Mouse (Mus musculus): ENCODE results near the gene Vav3. TPM values are rescaled to one million over a fixed set of nuclear protein-coding genes. Genes with fewer than 3 reads are reported as not detected.

Gene Vav3
- polyA plus RNA-seq, 1 experiment from 2014 or later: 16.3 TPM

DNA sequence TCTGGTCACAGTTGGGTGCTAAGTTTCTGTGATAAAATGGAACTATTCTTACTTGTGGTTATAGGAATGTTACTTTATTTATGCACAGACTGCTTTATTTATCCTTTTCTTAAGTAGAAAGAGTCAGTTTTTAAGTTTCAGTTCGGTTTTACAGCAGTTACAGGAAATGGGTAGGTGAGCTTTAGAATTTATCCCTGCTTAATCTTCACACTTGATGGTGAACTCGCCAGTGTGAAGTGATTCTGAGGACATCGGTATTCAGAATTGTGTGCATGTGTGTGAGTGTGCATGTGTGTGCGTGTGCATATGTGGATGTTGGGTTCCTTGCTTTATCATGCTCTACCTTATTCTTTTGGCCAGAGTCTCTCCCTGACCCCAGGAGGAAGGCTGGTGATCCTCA is 32.2 kb downstream of the Vav3 start:
- H3K4me2 ChIP-seq (replicated peaks; ENCODE audit: low read depth, low read length): no peak overlapping the region
- WGBS: 85% methylated on average over 4 of the region's 4 CpGs
- no peak overlapping the region for H3K9ac ChIP-seq (replicated peaks; ENCODE audit: low read depth, low read length)
- no peaks in the 10 kb centered on the region for H3K9me3 ChIP-seq (ENCODE audit: control insufficient read depth, low read depth, low read length)
- no peaks in the 10 kb centered on the region for H3K36me3 ChIP-seq (ENCODE audit: control insufficient read depth, insufficient read depth, low read length)
- H3K4me3 ChIP-seq (ENCODE audit: low read depth, low read length): no peak overlapping the region
- no peak for ATAC-seq (ENCODE audit: insufficient number of reproducible peaks, insufficient read depth, low FRiP score, low read depth)
- H3K27ac ChIP-seq (ENCODE audit: low read length): no peak overlapping the region
- H3K4me1 ChIP-seq (ENCODE audit: control insufficient read depth, insufficient read depth, low read length): no peaks in the 10 kb centered on the region
- no peaks in the 10 kb centered on the region for H3K27me3 ChIP-seq (ENCODE audit: control insufficient read depth, insufficient read depth, low read length)

DNA sequence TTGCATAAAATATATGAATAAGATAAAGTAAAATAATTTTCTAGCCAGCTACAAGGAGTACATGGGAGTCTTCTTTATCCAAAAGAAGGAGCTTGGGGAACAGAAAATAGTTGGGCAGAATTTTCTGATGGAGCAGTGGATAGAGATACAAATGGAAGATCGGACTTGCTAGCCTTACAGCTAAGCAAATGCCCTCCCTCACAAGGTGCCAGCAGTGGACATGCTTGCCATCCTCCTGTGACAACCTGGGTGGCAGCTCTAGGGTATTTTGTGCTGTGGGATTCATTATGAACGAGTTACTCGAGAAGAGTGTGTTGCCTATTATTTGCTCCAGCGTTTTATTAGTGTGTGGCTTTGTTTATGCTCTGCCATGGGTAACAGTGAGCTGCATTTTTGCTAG is 37.8 kb downstream of the Vav3 start:
- Histone ChIP-seq H3K9me3 (ENCODE audit: control insufficient read depth, low read depth, low read length) (no peaks in the 10 kb centered on the region), H3K4me1 (ENCODE audit: control insufficient read depth, insufficient read depth, low read length) (no peaks in the 10 kb centered on the region), H3K4me2 (replicated peaks; ENCODE audit: low read depth, low read length) (no peak overlapping the region), H3K9ac (replicated peaks; ENCODE audit: low read depth, low read length) (no peak overlapping the region), H3K27me3 (ENCODE audit: control insufficient read depth, insufficient read depth, low read length) (no peaks in the 10 kb centered on the region), H3K4me3 (ENCODE audit: low read depth, low read length) (no peak overlapping the region), H3K27ac (ENCODE audit: low read length) (no peak overlapping the region), H3K36me3 (ENCODE audit: control insufficient read depth, insufficient read depth, low read length) (no peaks in the 10 kb centered on the region)
- ATAC-seq (ENCODE audit: insufficient number of reproducible peaks, insufficient read depth, low FRiP score, low read depth): no peak
- 76% methylated on average over 4 of the region's 4 CpGs for WGBS

DNA sequence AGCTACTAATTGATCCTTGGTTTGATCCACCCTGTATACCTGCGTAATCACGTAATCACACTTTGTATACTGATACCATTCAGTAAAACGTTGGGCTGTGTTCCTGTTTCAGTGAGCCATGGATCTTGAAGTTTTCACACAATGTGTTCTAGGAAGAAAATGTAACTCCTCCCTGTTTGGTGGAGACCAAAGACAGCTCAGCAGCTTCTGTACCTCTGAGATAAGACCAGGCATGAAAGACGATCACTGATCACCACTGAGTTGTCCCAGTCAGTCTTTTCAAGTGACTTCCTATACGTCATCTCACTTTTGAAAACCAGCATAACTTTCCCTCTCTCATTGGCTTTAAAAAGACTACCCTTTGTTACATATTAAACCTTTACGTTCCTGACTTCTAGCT is 38.2 kb downstream of the Vav3 start:
- Histone ChIP-seq H3K9ac (replicated peaks; ENCODE audit: low read depth, low read length) (no peak overlapping the region), H3K4me2 (replicated peaks; ENCODE audit: low read depth, low read length) (no peak overlapping the region), H3K36me3 (ENCODE audit: control insufficient read depth, insufficient read depth, low read length) (no peaks in the 10 kb centered on the region), H3K4me3 (ENCODE audit: low read depth, low read length) (no peak overlapping the region), H3K27ac (ENCODE audit: low read length) (no peak overlapping the region), H3K9me3 (ENCODE audit: control insufficient read depth, low read depth, low read length) (no peaks in the 10 kb centered on the region), H3K27me3 (ENCODE audit: control insufficient read depth, insufficient read depth, low read length) (no peaks in the 10 kb centered on the region), H3K4me1 (ENCODE audit: control insufficient read depth, insufficient read depth, low read length) (no peaks in the 10 kb centered on the region)
- 77% methylated on average over 6 of the region's 6 CpGs for WGBS
- no peak for ATAC-seq (ENCODE audit: insufficient number of reproducible peaks, insufficient read depth, low FRiP score, low read depth)

DNA sequence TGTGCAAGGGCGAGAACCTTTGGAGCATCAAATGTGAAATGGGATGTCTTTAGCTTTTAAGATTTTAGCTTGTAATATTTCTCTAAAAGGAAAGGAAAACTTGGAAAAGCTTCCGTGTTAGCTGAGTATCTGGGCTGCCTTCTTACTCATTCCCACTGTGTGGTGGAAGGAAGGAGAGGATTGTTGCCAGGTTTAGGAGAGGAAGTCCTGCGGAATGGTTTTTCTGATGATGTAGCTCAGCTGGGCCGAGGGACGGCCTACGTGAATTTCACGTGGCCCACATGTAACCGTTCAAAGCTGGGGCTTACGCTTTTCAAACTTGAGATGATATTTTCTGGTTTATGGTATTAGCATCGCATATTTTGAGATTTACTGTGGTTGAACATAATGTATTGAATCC is 48.3 kb downstream of the Vav3 start:
- Histone ChIP-seq H3K9ac (replicated peaks; ENCODE audit: low read depth, low read length) (no peak overlapping the region), H3K36me3 (ENCODE audit: control insufficient read depth, insufficient read depth, low read length) (no peaks in the 10 kb centered on the region)

DNA sequence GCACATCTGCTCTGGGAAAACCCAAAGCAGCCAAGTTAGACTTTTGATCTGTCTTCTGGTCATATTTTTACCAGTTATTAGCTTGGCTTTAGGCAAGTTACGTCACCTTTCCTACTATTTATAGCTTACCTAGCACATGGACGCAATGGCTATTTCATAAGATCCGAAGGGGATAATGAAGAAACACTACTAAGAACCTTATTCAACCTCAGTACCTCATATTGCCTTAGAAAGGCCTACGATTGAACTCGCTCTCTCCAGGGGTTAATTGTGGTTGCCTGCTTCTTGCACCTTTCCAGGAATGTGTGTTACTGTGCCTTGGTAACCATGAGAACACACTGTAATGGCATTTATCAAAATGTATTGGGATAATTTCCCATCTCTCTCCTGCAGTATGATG is 61.1 kb downstream of the Vav3 start:
- no peak overlapping the region for H3K4me2 ChIP-seq (replicated peaks; ENCODE audit: low read depth, low read length)
- H3K9ac ChIP-seq (replicated peaks; ENCODE audit: low read depth, low read length): no peak overlapping the region
- H3K36me3 ChIP-seq (ENCODE audit: control insufficient read depth, insufficient read depth, low read length): no peaks in the 10 kb centered on the region
- H3K4me1 ChIP-seq (ENCODE audit: control insufficient read depth, insufficient read depth, low read length): no peaks in the 10 kb centered on the region
- 87% methylated on average over 5 of the region's 5 CpGs for WGBS
- no peaks in the 10 kb centered on the region for H3K27me3 ChIP-seq (ENCODE audit: control insufficient read depth, insufficient read depth, low read length)
- H3K4me3 ChIP-seq (ENCODE audit: low read depth, low read length): no peak overlapping the region
- no peak overlapping the region for H3K27ac ChIP-seq (ENCODE audit: low read length)
- ATAC-seq (ENCODE audit: insufficient number of reproducible peaks, insufficient read depth, low FRiP score, low read depth): no peak
- no peaks in the 10 kb centered on the region for H3K9me3 ChIP-seq (ENCODE audit: control insufficient read depth, low read depth, low read length)

More for the DNA sequence above, 48.3 kb downstream of the Vav3 start:
- ATAC-seq (ENCODE audit: insufficient number of reproducible peaks, insufficient read depth, low FRiP score, low read depth): no peak
- Histone ChIP-seq H3K27me3 (ENCODE audit: control insufficient read depth, insufficient read depth, low read length) (no peaks in the 10 kb centered on the region), H3K27ac (ENCODE audit: low read length) (no peak overlapping the region), H3K9me3 (ENCODE audit: control insufficient read depth, low read depth, low read length) (no peaks in the 10 kb centered on the region), H3K4me1 (ENCODE audit: control insufficient read depth, insufficient read depth, low read length) (no peaks in the 10 kb centered on the region), H3K4me2 (replicated peaks; ENCODE audit: low read depth, low read length) (no peak overlapping the region), H3K4me3 (ENCODE audit: low read depth, low read length) (no peak overlapping the region)
- WGBS: 71% methylated on average over 10 of the region's 10 CpGs

DNA sequence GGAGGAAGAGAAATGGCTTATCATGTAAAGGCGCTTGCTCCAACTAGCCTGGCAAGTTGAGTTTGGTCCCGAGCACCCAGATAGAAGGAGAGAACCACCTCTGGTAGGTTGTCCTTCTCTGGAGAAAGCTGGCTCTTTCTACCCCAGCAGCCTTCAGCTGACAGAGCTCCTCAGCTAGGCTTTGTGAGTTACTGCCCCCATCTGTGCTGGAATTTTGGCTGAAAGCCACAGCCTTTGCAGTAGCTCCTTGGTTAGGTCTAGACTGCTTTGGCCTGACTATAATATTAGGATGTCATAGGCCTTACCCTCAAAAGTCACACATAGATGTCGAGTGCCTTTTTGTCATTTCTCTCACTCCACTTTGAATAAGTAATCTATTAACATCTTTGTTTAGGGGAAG is 70.8 kb downstream of the Vav3 start:
- Histone ChIP-seq H3K4me3 (ENCODE audit: low read depth, low read length) (no peak overlapping the region), H3K4me1 (ENCODE audit: control insufficient read depth, insufficient read depth, low read length) (no peaks in the 10 kb centered on the region), H3K9me3 (ENCODE audit: control insufficient read depth, low read depth, low read length) (no peaks in the 10 kb centered on the region), H3K4me2 (replicated peaks; ENCODE audit: low read depth, low read length) (no peak overlapping the region), H3K9ac (replicated peaks; ENCODE audit: low read depth, low read length) (no peak overlapping the region), H3K27me3 (ENCODE audit: control insufficient read depth, insufficient read depth, low read length) (no peaks in the 10 kb centered on the region), H3K36me3 (ENCODE audit: control insufficient read depth, insufficient read depth, low read length) (no peaks in the 10 kb centered on the region), H3K27ac (ENCODE audit: low read length) (no peak overlapping the region)
- no peak for ATAC-seq (ENCODE audit: insufficient number of reproducible peaks, insufficient read depth, low FRiP score, low read depth)
- WGBS: 80% methylated on average over 3 of the region's 3 CpGs

DNA sequence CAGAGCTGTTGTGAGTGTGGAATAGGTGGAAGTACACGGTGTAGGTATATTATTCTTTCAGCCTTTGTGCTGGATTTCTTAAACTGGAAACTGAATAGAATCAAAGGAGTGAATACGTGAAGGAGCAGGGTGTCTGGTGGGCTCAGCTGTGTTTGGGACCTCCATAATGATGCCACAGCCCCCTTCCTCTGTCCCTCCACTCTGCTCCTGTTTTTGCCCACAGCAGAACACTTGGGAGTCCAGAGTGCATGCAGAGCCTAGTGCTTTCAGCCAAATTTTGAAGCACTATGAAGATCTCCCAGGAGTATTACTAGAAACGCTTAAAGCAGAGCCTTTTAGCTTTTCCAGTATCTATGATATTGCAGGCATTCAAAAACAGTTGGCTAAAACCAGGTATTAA is 80.0 kb downstream of the Vav3 start:
- ATAC-seq (ENCODE audit: insufficient number of reproducible peaks, insufficient read depth, low FRiP score, low read depth): no peak
- no peaks in the 10 kb centered on the region for H3K36me3 ChIP-seq (ENCODE audit: control insufficient read depth, insufficient read depth, low read length)
- WGBS: 81% methylated on average over 3 of the region's 3 CpGs
- H3K9me3 ChIP-seq (ENCODE audit: control insufficient read depth, low read depth, low read length): no peaks in the 10 kb centered on the region
- H3K4me2 ChIP-seq (replicated peaks; ENCODE audit: low read depth, low read length): no peak overlapping the region
- H3K27me3 ChIP-seq (ENCODE audit: control insufficient read depth, insufficient read depth, low read length): no peaks in the 10 kb centered on the region
- no peak overlapping the region for H3K4me3 ChIP-seq (ENCODE audit: low read depth, low read length)
- H3K27ac ChIP-seq (ENCODE audit: low read length): no peak overlapping the region
- H3K4me1 ChIP-seq (ENCODE audit: control insufficient read depth, insufficient read depth, low read length): no peaks in the 10 kb centered on the region
- H3K9ac ChIP-seq (replicated peaks; ENCODE audit: low read depth, low read length): no peak overlapping the region

DNA sequence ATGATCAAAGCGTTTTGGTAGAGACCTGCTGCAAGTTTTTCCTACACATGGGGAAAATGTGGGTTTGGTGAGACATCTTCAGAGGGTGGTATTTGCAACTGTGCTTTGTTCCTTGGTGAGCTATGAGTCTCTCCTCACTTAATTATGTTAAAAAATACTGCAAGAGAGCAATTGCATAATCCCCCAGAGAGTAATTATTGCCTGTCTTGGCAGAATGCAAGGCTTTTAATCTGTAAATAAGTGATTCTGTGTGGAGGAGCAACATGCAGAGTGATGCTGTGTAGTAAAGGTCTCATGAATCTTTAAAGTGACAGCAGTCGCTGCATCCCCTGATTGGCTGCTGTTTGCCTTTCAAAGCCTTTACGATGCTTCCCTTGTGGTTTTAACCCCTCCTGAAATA is 80.6 kb downstream of the Vav3 start:
- no peak overlapping the region for H3K4me2 ChIP-seq (replicated peaks; ENCODE audit: low read depth, low read length)
- H3K27me3 ChIP-seq (ENCODE audit: control insufficient read depth, insufficient read depth, low read length): no peaks in the 10 kb centered on the region
- 49% methylated on average over 3 of the region's 3 CpGs for WGBS
- H3K36me3 ChIP-seq (ENCODE audit: control insufficient read depth, insufficient read depth, low read length): no peaks in the 10 kb centered on the region
- H3K9ac ChIP-seq (replicated peaks; ENCODE audit: low read depth, low read length): no peak overlapping the region
- ATAC-seq (ENCODE audit: insufficient number of reproducible peaks, insufficient read depth, low FRiP score, low read depth): no peak
- no peak overlapping the region for H3K4me3 ChIP-seq (ENCODE audit: low read depth, low read length)
- H3K9me3 ChIP-seq (ENCODE audit: control insufficient read depth, low read depth, low read length): no peaks in the 10 kb centered on the region
- no peaks in the 10 kb centered on the region for H3K4me1 ChIP-seq (ENCODE audit: control insufficient read depth, insufficient read depth, low read length)
- no peak overlapping the region for H3K27ac ChIP-seq (ENCODE audit: low read length)

DNA sequence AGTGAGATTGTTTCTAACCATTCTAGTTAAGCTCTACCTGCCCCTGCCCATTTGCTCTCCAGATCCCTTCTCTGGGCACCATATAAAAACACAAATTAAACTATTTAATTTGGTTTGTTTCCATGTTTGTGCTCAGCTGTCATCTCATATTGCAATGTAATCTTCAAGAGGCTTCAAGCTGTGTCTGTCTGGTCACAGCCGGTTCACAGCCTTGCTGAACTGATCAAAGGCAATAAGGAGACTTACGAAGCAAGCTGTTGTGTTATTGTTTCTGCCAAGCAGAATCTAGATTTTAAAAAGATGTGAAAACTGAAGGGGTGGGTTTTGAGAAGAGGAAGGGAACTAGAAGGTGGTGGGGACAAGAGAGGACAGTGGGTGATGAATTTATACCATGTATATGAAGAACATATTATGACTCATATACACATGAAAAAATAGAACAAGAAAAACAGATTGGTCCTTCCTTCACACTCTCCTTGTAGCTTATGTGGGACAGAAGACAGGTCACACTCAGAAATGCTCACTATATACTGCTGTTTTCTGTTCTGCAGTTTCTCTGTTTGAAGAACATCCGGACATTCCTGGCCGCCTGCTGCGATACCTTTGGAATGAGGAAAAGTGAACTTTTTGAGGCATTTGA is 83.1 kb downstream of the Vav3 start:
- Histone ChIP-seq H3K36me3 (ENCODE audit: control insufficient read depth, insufficient read depth, low read length) (no peaks in the 10 kb centered on the region), H3K27ac (ENCODE audit: low read length) (no peak overlapping the region), H3K9me3 (ENCODE audit: control insufficient read depth, low read depth, low read length) (no peaks in the 10 kb centered on the region), H3K4me1 (ENCODE audit: control insufficient read depth, insufficient read depth, low read length) (no peaks in the 10 kb centered on the region), H3K9ac (replicated peaks; ENCODE audit: low read depth, low read length) (no peak overlapping the region), H3K4me3 (ENCODE audit: low read depth, low read length) (no peak overlapping the region), H3K27me3 (ENCODE audit: control insufficient read depth, insufficient read depth, low read length) (no peaks in the 10 kb centered on the region), H3K4me2 (replicated peaks; ENCODE audit: low read depth, low read length) (no peak overlapping the region)
- WGBS: 80% methylated on average over 5 of the region's 5 CpGs
- ATAC-seq (ENCODE audit: insufficient number of reproducible peaks, insufficient read depth, low FRiP score, low read depth): no peak

Measured in stomach, embryonic 14.5 days (tissue).